Mouse (Mus musculus) lung, postnatal 0 days (tissue): Measurements from ENCODE around the gene 1520401A03Rik. TPM values are rescaled to one million over a fixed set of nuclear protein-coding genes. Genes with fewer than 3 reads are reported as not detected.
A peak's percentile ranks its signal among the peaks of the same experiment; 100 is the strongest.

Experiments
- ATAC-seq: fragments of 200-750 bp; cut with Nextera tagmentation; 2 replicates; pipeline ENCODE4 v1.8.0; 2017; ENCODE audit warnings: moderate library complexity
- DNase-seq: peaks from one replicate; pipeline ENCODE4 v3.0.0-alpha.2; 2016; ENCODE audit warnings: low spot score
- H3K27ac ChIP-seq: fragments of 300-500 bp; sonication (generic); 2 replicates; pipeline ENCODE4 v1.5.1; 2014; ENCODE audit warnings: antibody characterized with exemption, mild to moderate bottlenecking, low read length, mixed read lengths
- H3K27me3 ChIP-seq: fragments of 300-500 bp; sonication (generic); replicated peaks from 2 replicates; pipeline ENCODE4 v1.6.1; 2014; ENCODE audit warnings: low read length, mixed read lengths; ENCODE audit not compliant: insufficient read depth
- H3K36me3 ChIP-seq: fragments of 300-500 bp; sonication (generic); 2 replicates; pipeline ENCODE4 v1.6.1; 2014; ENCODE audit warnings: low read length, mixed read lengths; ENCODE audit not compliant: insufficient read depth
- H3K4me1 ChIP-seq: fragments of 300-500 bp; sonication (generic); 2 replicates; pipeline ENCODE4 v1.6.1; 2014; ENCODE audit warnings: antibody characterized with exemption, low read depth, low read length, mixed read lengths; ENCODE audit not compliant: insufficient read depth
- H3K4me2 ChIP-seq: fragments of 300-500 bp; sonication (generic); replicated peaks from 2 replicates; pipeline ENCODE4 v1.6.1; 2014; ENCODE audit warnings: low read depth, mild to moderate bottlenecking, low read length, moderate library complexity, mixed read lengths
- H3K4me3 ChIP-seq: fragments of 300-500 bp; sonication (generic); 2 replicates; pipeline ENCODE4 v1.5.1; 2014; ENCODE audit warnings: low read depth, low read length
- H3K9ac ChIP-seq: fragments of 300-500 bp; sonication (generic); replicated peaks from 2 replicates; pipeline ENCODE4 v1.6.1; 2014; ENCODE audit warnings: low read depth, mild to moderate bottlenecking
- H3K9me3 ChIP-seq: fragments of 300-500 bp; sonication (generic); 2 replicates; pipeline ENCODE4 v1.6.1; 2016; ENCODE audit warnings: low read length, mixed read lengths
- CTCF ChIP-seq: IDR thresholded peaks from 2 replicates; pipeline ENCODE4 v1.5.1; 2016; ENCODE audit warnings: antibody characterized with exemption, mild to moderate bottlenecking
- EP300 ChIP-seq: IDR thresholded peaks from 2 replicates; pipeline ENCODE4 v1.6.1; 2016; ENCODE audit warnings: antibody characterized with exemption, mild to moderate bottlenecking, control low read depth
- WGBS: fragments of 180-500 bp; shearing (Covaris S2); extraction: QIAGEN DNeasy Blood & Tissue Kit; methylation state at CpG from one replicate; pipeline ENCODE4 v1.1.7; 2014; 5-methylcytosine and 5-hydroxymethylcytosine counted together
- polyA plus RNA-seq: library from polyadenylated mRNA; unstranded; fragments of >200 nt; fragmentation: Nextera tagmentation; extraction: Ambion mirVana; gene quantifications from 2 replicates; pipeline ENCODE4 v1.2.1, GENCODE M21; 2015

1520401A03Rik gene
- polyA plus RNA-seq, 1 experiment from 2014 or later, result 0.20 TPM

- WGBS, result under 1% methylated on average over 39 of the region's 46 CpGs
- H3K4me2 ChIP-seq, result peak overlapping the region; percentile 79
- DNase-seq (peak; percentile 98), ATAC-seq (peak; percentile 91)
- no peaks in the 10 kb centered on the region for H3K9me3 ChIP-seq
- H3K4me1 ChIP-seq, result peaks cover 31% of the 10 kb centered on the region
- H3K9ac ChIP-seq, result peak overlapping the region; percentile 60
- TF ChIP-seq CTCF (peak; percentile 12; the same call in 1 of the 2 replicates), EP300 (no peak)
- H3K36me3 ChIP-seq, result 0 out of 2 replicates have a peak, but pooled peaks cover 7% of the 10 kb centered on the region
- H3K27ac ChIP-seq, result peak overlapping the region; percentile 74
- peak overlapping the region; percentile 78 for H3K4me3 ChIP-seq
- H3K27me3 ChIP-seq, result peaks cover 35% of the 10 kb centered on the region
Observed at GRCm38 (mm10) chr17:23740136-23740584, 17.6 kb upstream of the 1520401A03Rik start.

- peak; percentile 67 for DNase-seq
- peak overlapping the region; percentile 78 for H3K4me3 ChIP-seq
- peak overlapping the region; percentile 60 for H3K9ac ChIP-seq
- TF ChIP-seq EP300 (no peak), CTCF (no peak)
- peak overlapping the region; percentile 74 for H3K27ac ChIP-seq
- peaks cover 31% of the 10 kb centered on the region for H3K4me1 ChIP-seq
- H3K9me3 ChIP-seq, result no peaks in the 10 kb centered on the region
- H3K27me3 ChIP-seq, result peaks cover 28% of the 10 kb centered on the region
- 4% methylated on average over 48 of the region's 48 CpGs for WGBS
- H3K36me3 ChIP-seq, result 0 out of 2 replicates have a peak, but pooled peaks cover 7% of the 10 kb centered on the region
- H3K4me2 ChIP-seq, result peak overlapping the region; percentile 79
- ATAC-seq, result peak; percentile 27
Observed at GRCm38 (mm10) chr17:23739202-23740135, 16.9 kb upstream of the 1520401A03Rik start.

GRCm38 (mm10) chr17:23738836-23739201, 16.2 kb upstream of the 1520401A03Rik start:
- Histone ChIP-seq H3K9me3 (no peaks in the 10 kb centered on the region), H3K4me1 (peaks cover 31% of the 10 kb centered on the region), H3K4me3 (peak overlapping the region; percentile 78), H3K4me2 (peak overlapping the region; percentile 79), H3K36me3 (0 out of 2 replicates have a peak, but pooled peaks cover 7% of the 10 kb centered on the region), H3K9ac (peak overlapping the region; percentile 60; the same call in 1 of the 2 replicates), H3K27me3 (peaks cover 24% of the 10 kb centered on the region), H3K27ac (peak overlapping the region; percentile 74)
- DNase-seq (no peak), ATAC-seq (no peak)
- TF ChIP-seq EP300 (no peak), CTCF (no peak)
- 41% methylated on average over 2 of the region's 2 CpGs for WGBS

GRCm38 (mm10) chr17:23737493-23738445, 15.2 kb upstream of the 1520401A03Rik start:
- 60% methylated on average over 15 of the region's 15 CpGs for WGBS
- Histone ChIP-seq H3K27ac (no peak overlapping the region), H3K9ac (no peak overlapping the region), H3K9me3 (no peaks in the 10 kb centered on the region), H3K36me3 (0 out of 2 replicates have a peak, but pooled peaks cover 7% of the 10 kb centered on the region), H3K4me3 (no peak overlapping the region), H3K4me1 (peaks cover 31% of the 10 kb centered on the region), H3K27me3 (peaks cover 14% of the 10 kb centered on the region; the same call in 1 of the 2 replicates), H3K4me2 (peak overlapping the region; percentile 79; the same call in 1 of the 2 replicates)
- DNase-seq (peak; percentile 43), ATAC-seq (no peak)
- TF ChIP-seq CTCF (peak; percentile 52), EP300 (no peak)

- no peak overlapping the region for H3K9ac ChIP-seq
- no peak overlapping the region for H3K27ac ChIP-seq
- no peak overlapping the region for H3K4me2 ChIP-seq
- H3K4me3 ChIP-seq, result no peak overlapping the region
- DNase-seq (no peak), ATAC-seq (no peak)
- H3K9me3 ChIP-seq, result no peaks in the 10 kb centered on the region
- TF ChIP-seq EP300 (no peak), CTCF (no peak)
- H3K4me1 ChIP-seq, result peaks cover 14% of the 10 kb centered on the region
- H3K27me3 ChIP-seq, result no peaks in the 10 kb centered on the region
- WGBS, result 17% methylated on average over 1 of the region's 1 CpGs
- H3K36me3 ChIP-seq, result 0 out of 2 replicates have a peak, but pooled peaks cover 7% of the 10 kb centered on the region
Observed at GRCm38 (mm10) chr17:23734341-23734740, 11.8 kb upstream of the 1520401A03Rik start.
